16 mouse cellular contexts compared by ENCODE assay signal in the genomic region with DNA sequence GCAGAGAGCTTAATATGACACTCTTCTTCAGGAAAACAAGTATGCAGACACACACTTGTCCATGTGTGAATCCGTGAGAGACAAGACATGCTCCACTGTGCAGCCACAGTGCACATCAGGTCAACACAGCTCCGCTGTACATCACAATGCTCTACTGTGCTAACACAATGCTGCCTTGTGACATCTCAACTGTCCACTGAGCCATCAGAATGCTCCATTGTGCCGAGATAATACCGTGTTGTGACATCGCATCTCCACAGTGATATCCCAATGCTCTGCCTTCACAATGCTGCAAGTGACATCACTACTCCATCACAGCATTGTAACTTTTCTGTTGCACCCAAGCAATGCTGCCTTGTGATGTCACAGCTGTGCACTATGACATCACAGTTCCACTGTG.
A peak's percentile ranks its signal among the peaks of the same experiment; 100 is the strongest.
DNase-seq lines count a peak whose midpoint lies in the region; ATAC-seq lines count a peak whose summit lies in the region.
"Had no signal": no experiment of that assay in that cellular context is flagged by ENCODE, and none has a peak within 500 bp of the region (broad histone marks: within the 10 kb centered on the region; RNA-seq: fewer than 3 reads in every experiment).

No protein-coding gene starts in this region.

- DNase-seq in frontal cortex, adult 2 months (ENCODE audit: extremely low spot score in 1 of 2, low spot score in 1 of 2), result no peak
- peak; percentile 72 for DNase-seq in layer of hippocampus, adult 9-11 months
- DNase-seq in layer of hippocampus, postnatal 10 days (ENCODE audit: low spot score in 2 of 2), result no peak
- DNase-seq in retina, postnatal 1 day, result peak; percentile 65
- DNase-seq in retina, embryonic 14.5 days (ENCODE audit: low spot score), result no peak
- no peak for DNase-seq in thymus, postnatal 25 days
- DNase-seq: adrenal gland, postnatal 14 days; cerebellum, postnatal 36 days; gastrocnemius, adult 2 months; gastrocnemius, postnatal 25 days; heart, postnatal 36 days had no signal

- peak; percentile 84 for ATAC-seq in frontal cortex, adult (ENCODE audit: low TSS enrichment)
- ATAC-seq: activated CD4-positive, CD25-positive, alpha-beta regulatory T cell, adult 4 months; forebrain, embryonic 16.5 days; hindbrain, embryonic 16.5 days; Patski had no signal

Comparison
In these comparisons a context has a peak if more than half of its experiments do, and no peak if none do; other contexts are left out.
1. DNase-seq: peak in layer of hippocampus, adult 9-11 months (single experiment) and retina, postnatal 1 day (single experiment); none in frontal cortex, adult 2 months (0 of 2), layer of hippocampus, postnatal 10 days (0 of 2), retina, embryonic 14.5 days (single experiment) and thymus, postnatal 25 days (single experiment).